Mouse (Mus musculus) lung, embryonic 14.5 days (tissue): ENCODE results near the gene Mthfd1l. TPM values are rescaled to one million over a fixed set of nuclear protein-coding genes. Genes with fewer than 3 reads are reported as not detected.

Experiments used
- ATAC-seq: fragments of 200-750 bp; cut with Nextera tagmentation; 2 replicates; pipeline ENCODE4 v1.8.0; 2017; ENCODE audit warnings: mild to moderate bottlenecking, moderate TSS enrichment, moderate library complexity; ENCODE audit not compliant: insufficient read depth
- DNase-seq: peaks from one replicate; pipeline ENCODE4 v3.0.0-alpha.2; 2015
- H3K27ac ChIP-seq: fragments of 300-500 bp; sonication (generic); 2 replicates; pipeline ENCODE4 v1.5.1; 2014; ENCODE audit warnings: low read depth, mild to moderate bottlenecking, moderate library complexity
- H3K27me3 ChIP-seq: fragments of 300-500 bp; sonication (generic); 2 replicates; pipeline ENCODE4 v1.6.1; 2014; ENCODE audit warnings: low read length, control low read depth; ENCODE audit not compliant: insufficient read depth
- H3K36me3 ChIP-seq: fragments of 300-500 bp; sonication (generic); 2 replicates; pipeline ENCODE4 v1.6.1; 2014; ENCODE audit warnings: control low read depth; ENCODE audit not compliant: insufficient read depth
- H3K4me1 ChIP-seq: fragments of 300-500 bp; sonication (generic); 2 replicates; pipeline ENCODE4 v1.6.1; 2014; ENCODE audit warnings: antibody characterized with exemption, control low read depth; ENCODE audit not compliant: insufficient read depth
- H3K4me2 ChIP-seq: fragments of 300-500 bp; sonication (generic); 2 replicates; pipeline ENCODE4 v1.6.1; 2014; ENCODE audit warnings: mild to moderate bottlenecking
- H3K4me3 ChIP-seq: fragments of 300-500 bp; sonication (generic); 2 replicates; pipeline ENCODE4 v1.5.1; 2014; ENCODE audit warnings: low read depth, low read length
- H3K9ac ChIP-seq: fragments of 300-500 bp; sonication (generic); 2 replicates; pipeline ENCODE4 v1.6.1; 2014
- H3K9me3 ChIP-seq: fragments of 300-500 bp; sonication (generic); 2 replicates; pipeline ENCODE4 v1.6.1; 2016; ENCODE audit warnings: low read depth, low read length, control low read depth
- CTCF ChIP-seq: IDR thresholded peaks from 2 replicates; pipeline ENCODE4 v1.5.1; 2016; ENCODE audit warnings: antibody characterized with exemption, low read depth
- WGBS: fragments of 180-500 bp; shearing (Covaris S2); extraction: QIAGEN DNeasy Blood & Tissue Kit; methylation state at CpG from one replicate; pipeline ENCODE4 v1.1.7; 2014; 5-methylcytosine and 5-hydroxymethylcytosine counted together
- polyA plus RNA-seq: library from polyadenylated mRNA; unstranded; fragments of >200 nt; fragmentation: Nextera tagmentation; extraction: Ambion mirVana; gene quantifications from 2 replicates; pipeline ENCODE4 v1.2.1, GENCODE M21; 2014

Gene Mthfd1l
- polyA plus RNA-seq, 1 experiment from 2014 or later, result 21.7 TPM

GRCm38 (mm10) chr10:4162049-4162448, 189.1 kb downstream of the Mthfd1l start:
- ATAC-seq (no peak), DNase-seq (no peak)
- WGBS, result 78% methylated on average over 2 of the region's 2 CpGs
- H3K27me3 ChIP-seq, result no peaks in the 10 kb centered on the region
- no peaks in the 10 kb centered on the region for H3K9me3 ChIP-seq
- no peak overlapping the region for H3K9ac ChIP-seq
- H3K36me3 ChIP-seq, result no peaks in the 10 kb centered on the region
- H3K27ac ChIP-seq, result no peak overlapping the region
- H3K4me1 ChIP-seq, result peaks cover 22% of the 10 kb centered on the region
- TF ChIP-seq CTCF, result no peak
- no peak overlapping the region for H3K4me3 ChIP-seq
- H3K4me2 ChIP-seq, result no peak overlapping the region

GRCm38 (mm10) chr10:4162976-4163375, 190.1 kb downstream of the Mthfd1l start:
- WGBS, result 58% methylated on average over 3 of the region's 3 CpGs
- DNase-seq, result no peak
- ATAC-seq, result no peak

GRCm38 (mm10) chr10:4164681-4165080, 191.8 kb downstream of the Mthfd1l start:
- Histone ChIP-seq H3K27ac (no peak overlapping the region), H3K4me3 (no peak overlapping the region), H3K36me3 (no peaks in the 10 kb centered on the region), H3K9me3 (no peaks in the 10 kb centered on the region), H3K9ac (no peak overlapping the region), H3K4me1 (peaks cover 11% of the 10 kb centered on the region; the same call in 1 of the 2 replicates), H3K27me3 (no peaks in the 10 kb centered on the region), H3K4me2 (no peak overlapping the region)
- 74% methylated on average over 9 of the region's 9 CpGs for WGBS
- no peak for TF ChIP-seq CTCF
- ATAC-seq (no peak), DNase-seq (no peak)

More at GRCm38 (mm10) chr10:4162976-4163375, 190.1 kb downstream of the Mthfd1l start:
- Histone ChIP-seq H3K36me3 (no peaks in the 10 kb centered on the region), H3K4me1 (peaks cover 22% of the 10 kb centered on the region), H3K4me3 (no peak overlapping the region), H3K27ac (no peak overlapping the region), H3K9ac (no peak overlapping the region), H3K9me3 (no peaks in the 10 kb centered on the region), H3K4me2 (no peak overlapping the region), H3K27me3 (no peaks in the 10 kb centered on the region)
- no peak for TF ChIP-seq CTCF

- Histone ChIP-seq H3K9ac (no peak overlapping the region), H3K36me3 (no peaks in the 10 kb centered on the region), H3K4me3 (no peak overlapping the region), H3K27ac (no peak overlapping the region), H3K4me2 (no peak overlapping the region), H3K27me3 (no peaks in the 10 kb centered on the region), H3K9me3 (no peaks in the 10 kb centered on the region), H3K4me1 (no peaks in the 10 kb centered on the region)
- DNase-seq (no peak), ATAC-seq (no peak)
- 14% methylated on average over 5 of the region's 5 CpGs for WGBS
- no peak for TF ChIP-seq CTCF
Observed at GRCm38 (mm10) chr10:4168222-4168798, 195.4 kb downstream of the Mthfd1l start.

GRCm38 (mm10) chr10:4174229-4174628, 201.3 kb downstream of the Mthfd1l start:
- peaks cover 18% of the 10 kb centered on the region; the same call in 1 of the 2 replicates for H3K4me1 ChIP-seq
- no peak overlapping the region for H3K4me3 ChIP-seq
- no peaks in the 10 kb centered on the region for H3K27me3 ChIP-seq
- no peaks in the 10 kb centered on the region for H3K9me3 ChIP-seq
- no peak for ATAC-seq
- no peaks in the 10 kb centered on the region for H3K36me3 ChIP-seq
- no peak for TF ChIP-seq CTCF
- no peak overlapping the region for H3K9ac ChIP-seq
- no peak for DNase-seq
- H3K4me2 ChIP-seq, result no peak overlapping the region
- peak overlapping the region; percentile 10; the same call in 1 of the 2 replicates for H3K27ac ChIP-seq
- 59% methylated on average over 5 of the region's 5 CpGs for WGBS

- no peak overlapping the region for H3K27ac ChIP-seq
- H3K9me3 ChIP-seq, result no peaks in the 10 kb centered on the region
- H3K4me2 ChIP-seq, result no peak overlapping the region
- peaks cover 18% of the 10 kb centered on the region; the same call in 1 of the 2 replicates for H3K4me1 ChIP-seq
- 74% methylated on average over 3 of the region's 3 CpGs for WGBS
- no peaks in the 10 kb centered on the region for H3K36me3 ChIP-seq
- DNase-seq (no peak), ATAC-seq (no peak)
- H3K27me3 ChIP-seq, result no peaks in the 10 kb centered on the region
- no peak for TF ChIP-seq CTCF
- H3K9ac ChIP-seq, result no peak overlapping the region
- H3K4me3 ChIP-seq, result no peak overlapping the region
Observed at GRCm38 (mm10) chr10:4174717-4175116, 201.8 kb downstream of the Mthfd1l start.

GRCm38 (mm10) chr10:4177285-4177684, 204.4 kb downstream of the Mthfd1l start:
- no peaks in the 10 kb centered on the region for H3K27me3 ChIP-seq
- ATAC-seq (peak; percentile 63), DNase-seq (peak; percentile 90)
- peaks cover 18% of the 10 kb centered on the region; the same call in 1 of the 2 replicates for H3K4me1 ChIP-seq
- no peaks in the 10 kb centered on the region for H3K36me3 ChIP-seq
- no peak overlapping the region for H3K9ac ChIP-seq
- WGBS, result 35% methylated on average over 4 of the region's 4 CpGs
- TF ChIP-seq CTCF, result no peak
- no peak overlapping the region for H3K4me2 ChIP-seq
- H3K9me3 ChIP-seq, result no peaks in the 10 kb centered on the region
- H3K4me3 ChIP-seq, result no peak overlapping the region
- H3K27ac ChIP-seq, result 0 out of 2 replicates have a peak overlapping the region, but pooled peaks have one; percentile 9
